Mouse (Mus musculus): ENCODE data around the gene Spag9.

DNA sequence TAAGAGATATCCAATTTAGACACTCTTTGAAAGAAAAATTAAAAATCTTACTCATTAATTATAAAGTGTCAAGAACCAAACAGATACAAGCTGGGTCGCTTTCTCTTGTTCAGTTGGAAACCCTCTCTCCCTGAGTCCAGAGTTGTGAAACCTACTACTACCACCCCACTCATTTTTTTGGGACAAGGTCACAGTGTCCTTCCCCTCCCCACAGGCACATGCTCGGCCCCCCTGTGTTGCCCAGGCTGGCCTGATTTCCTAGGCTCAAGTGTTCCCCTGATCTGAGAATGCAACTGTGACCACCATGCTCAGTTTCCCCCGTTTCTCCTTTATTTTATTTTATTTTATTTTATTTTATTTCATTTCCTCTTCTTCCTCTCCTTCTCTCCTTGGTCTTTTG lies 158.3 kb downstream of the Spag9 start:
- TF ChIP-seq GATA1 (IDR thresholded peaks at IDR 0.05; ENCODE audit: low read length) (no peak), TAL1 (IDR thresholded peaks at IDR 0.05; ENCODE audit: low read length) (no peak)

All from erythroblast, embryonic 14.5 days (primary cell).